Mouse (Mus musculus) cerebellum, adult 2 months (tissue): ENCODE measurements around the gene Cyp2t4. TPM values are rescaled to one million over a fixed set of nuclear protein-coding genes. Genes with fewer than 3 reads are reported as not detected.

Source experiments
- DNase-seq, 2 experiments: peaks; one replicate each; pipeline ENCODE4 v3.0.0; 2021
- H3K27ac ChIP-seq: fragments of 200-500 bp; 2 replicates; pipeline ENCODE4 v1.5.1; 2012; ENCODE audit warnings: low read length, control low read depth, inconsistent platforms; ENCODE audit not compliant: insufficient read depth
- H3K27me3 ChIP-seq: fragments of 200-500 bp; 2 replicates; pipeline ENCODE4 v1.6.1; 2012; ENCODE audit warnings: inconsistent platforms, mild to moderate bottlenecking, low read length, moderate library complexity; ENCODE audit not compliant: control insufficient read depth, insufficient read depth
- H3K4me1 ChIP-seq: fragments of 200-500 bp; 2 replicates; pipeline ENCODE4 v1.6.1; 2011; ENCODE audit warnings: low read length; ENCODE audit not compliant: control insufficient read depth, insufficient read depth
- H3K4me3 ChIP-seq: fragments of 200-500 bp; replicated peaks from 2 replicates; pipeline ENCODE3; 2011; ENCODE audit warnings: mild to moderate bottlenecking, low read depth, low read length, control low read depth; ENCODE audit not compliant: insufficient read depth
- CTCF ChIP-seq: fragments of 200-500 bp; IDR thresholded peaks from 2 replicates; pipeline ENCODE4 v1.5.1; 2011; ENCODE audit warnings: low read depth, mild to moderate bottlenecking, control low read depth, low read length, moderate library complexity, borderline replicate concordance; ENCODE audit not compliant: insufficient read depth
- POLR2A ChIP-seq: fragments of 200-500 bp; IDR thresholded peaks from 2 replicates; pipeline ENCODE4 v1.6.1; 2011; ENCODE audit warnings: low read length, control low read depth, borderline replicate concordance; ENCODE audit not compliant: insufficient read depth
- WGBS: fragments of 180-500 bp; shearing (Covaris S2); methylation state at CpG from one replicate; pipeline ENCODE4 v1.1.7; 2018; 5-methylcytosine and 5-hydroxymethylcytosine counted together
- polyA plus RNA-seq: library from polyadenylated mRNA; depleted of rRNA; stranded (reverse); fragments of >200 nt; gene quantifications from 2 replicates; pipeline ENCODE4 v1.2.3, GENCODE M21; 2012

Cyp2t4 gene
- polyA plus RNA-seq, 1 experiment: not detected

- H3K4me3 ChIP-seq: peak overlapping the region; percentile 55
- H3K4me1 ChIP-seq: no peaks in the 10 kb centered on the region
- TF ChIP-seq POLR2A (0 out of 2 replicates have a peak, but pooled peaks have one; percentile 59), CTCF (no peak)
- no peaks in the 10 kb centered on the region for H3K27me3 ChIP-seq
- no peak for DNase-seq
- peak overlapping the region; percentile 53; the same call in 1 of the 2 replicates for H3K27ac ChIP-seq
- WGBS: 42% methylated on average over 16 of the region's 16 CpGs
These were observed 25.9 kb downstream of the Cyp2t4 start for GRCm38 (mm10) chr7:27179217-27179918.

- H3K27ac ChIP-seq: no peak overlapping the region
- no peak for TF ChIP-seq POLR2A
- no peak for TF ChIP-seq CTCF
- H3K4me3 ChIP-seq: no peak overlapping the region
- WGBS: 25% methylated on average over 5 of the region's 5 CpGs
- peak in 1 of 2 experiments; percentile 34 for DNase-seq
- no peaks in the 10 kb centered on the region for H3K27me3 ChIP-seq
- H3K4me1 ChIP-seq: no peaks in the 10 kb centered on the region
These were observed 26.5 kb downstream of the Cyp2t4 start for GRCm38 (mm10) chr7:27180036-27180435.

- 31% methylated on average over 14 of the region's 14 CpGs for WGBS
- Histone ChIP-seq H3K4me1 (no peaks in the 10 kb centered on the region), H3K27me3 (no peaks in the 10 kb centered on the region), H3K27ac (no peak within 1 kb of the TSS), H3K4me3 (no peak within 1 kb of the TSS)
- TF ChIP-seq CTCF (no peak), POLR2A (no peak)
- DNase-seq: no peak
These were observed 27.6 kb downstream of the Cyp2t4 start, which contains the start of the genes Gm21983 and Mia for GRCm38 (mm10) chr7:27180837-27181695. Gm21983 (minus strand) TSS chr7:27181086. Mia (minus strand) TSS chr7:27181157.

- Histone ChIP-seq H3K4me1 (no peaks in the 10 kb centered on the region), H3K4me3 (no peak overlapping the region), H3K27me3 (no peaks in the 10 kb centered on the region), H3K27ac (no peak overlapping the region)
- DNase-seq: no peak
- WGBS: 7% methylated on average over 1 of the region's 1 CpGs
- TF ChIP-seq CTCF (no peak), POLR2A (no peak)
These were observed 29.0 kb downstream of the Cyp2t4 start for GRCm38 (mm10) chr7:27182498-27182897.

- 46% methylated on average over 3 of the region's 3 CpGs for WGBS
- no peak for TF ChIP-seq POLR2A
- TF ChIP-seq CTCF: peak; percentile 71
- Histone ChIP-seq H3K4me1 (no peaks in the 10 kb centered on the region), H3K27ac (no peak overlapping the region), H3K27me3 (no peaks in the 10 kb centered on the region), H3K4me3 (no peak overlapping the region)
- DNase-seq: no peak
These were observed 31.4 kb downstream of the Cyp2t4 start for GRCm38 (mm10) chr7:27184964-27185363.

GRCm38 (mm10) chr7:27185986-27186385 lies 32.5 kb downstream of the Cyp2t4 start:
- Histone ChIP-seq H3K4me3 (no peak overlapping the region), H3K27me3 (no peaks in the 10 kb centered on the region), H3K27ac (no peak overlapping the region), H3K4me1 (no peaks in the 10 kb centered on the region)
- TF ChIP-seq POLR2A: no peak
- no peak for TF ChIP-seq CTCF
- WGBS: 81% methylated on average over 5 of the region's 5 CpGs
- DNase-seq: no peak

DNA sequence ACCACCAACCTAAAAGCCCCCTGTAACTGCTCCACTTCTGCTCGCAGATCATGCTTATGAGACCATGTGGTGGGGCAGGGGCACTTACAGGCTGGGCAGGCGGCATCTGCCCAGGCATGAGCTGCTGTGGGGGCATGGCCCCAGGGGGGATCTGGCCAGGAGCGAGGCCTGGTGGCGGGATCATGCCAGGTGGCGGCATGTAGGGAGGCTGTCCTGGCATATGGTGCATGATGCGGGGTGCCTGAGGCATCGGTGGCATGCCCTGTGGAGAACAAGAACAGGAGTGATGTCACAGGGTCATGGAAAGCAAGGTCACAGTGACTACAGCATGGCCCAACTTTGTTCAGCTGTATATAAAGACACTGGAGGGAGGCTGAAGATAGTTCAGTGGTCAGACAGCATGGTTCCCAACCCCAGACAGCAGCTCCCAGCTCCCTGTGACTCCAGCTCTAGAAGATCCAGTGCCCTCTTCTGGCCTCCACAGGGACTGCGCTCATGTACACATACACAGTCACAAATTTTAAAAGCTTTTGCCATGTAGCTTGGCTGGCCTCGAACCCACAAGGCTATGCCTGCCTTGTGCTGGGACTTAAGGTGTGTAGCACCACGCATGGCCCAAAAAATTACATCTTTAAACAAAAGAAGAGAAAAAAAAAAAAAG lies 35.9 kb downstream of the Cyp2t4 start:
- WGBS: 44% methylated on average over 10 of the region's 10 CpGs
- H3K4me1 ChIP-seq: no peaks in the 10 kb centered on the region
- H3K27me3 ChIP-seq: no peaks in the 10 kb centered on the region
- TF ChIP-seq CTCF (peak; percentile 21; the same call in 1 of the 2 replicates), POLR2A (no peak)
- no peak for DNase-seq
- no peak overlapping the region for H3K27ac ChIP-seq
- H3K4me3 ChIP-seq: no peak overlapping the region

- no peak overlapping the region for H3K4me3 ChIP-seq
- H3K27me3 ChIP-seq: no peaks in the 10 kb centered on the region
- no peaks in the 10 kb centered on the region; the same call in 1 of the 2 replicates for H3K4me1 ChIP-seq
- TF ChIP-seq CTCF (no peak), POLR2A (no peak)
- H3K27ac ChIP-seq: no peak overlapping the region
- no peak for DNase-seq
- WGBS: 92% methylated on average over 5 of the region's 5 CpGs
These were observed 38.9 kb downstream of the Cyp2t4 start for GRCm38 (mm10) chr7:27192434-27192833.
